Mouse (Mus musculus) heart, adult 9 months (tissue): ENCODE measurements around the gene Clstn1.
"Not testable (repeated sequence)": the region's sequence is repeated elsewhere in the genome, so short reads cannot be mapped to it uniquely, and the experiment has no call there.

ENCODE experiments used
- DNase-seq, 2 experiments: peaks; one replicate each; pipeline ENCODE4 v3.0.0; 2022; ENCODE audit warnings: low spot score in 2 of 2

Gene Clstn1

GRCm38 (mm10) chr4:149600130-149600529 is 13.9 kb downstream of the Clstn1 start:
- no peak for DNase-seq

GRCm38 (mm10) chr4:149601484-149601883 is 15.2 kb downstream of the Clstn1 start:
- DNase-seq = no peak

- no peak for DNase-seq
Observed at GRCm38 (mm10) chr4:149602236-149602635, 16.0 kb downstream of the Clstn1 start.

- DNase-seq = no peak
Observed at GRCm38 (mm10) chr4:149603860-149604259, 17.6 kb downstream of the Clstn1 start.

- DNase-seq = no peak
Observed at GRCm38 (mm10) chr4:149604518-149604917, 18.2 kb downstream of the Clstn1 start.

- DNase-seq = peak; percentile 39 to 61
Observed at GRCm38 (mm10) chr4:149606056-149606455, 19.8 kb downstream of the Clstn1 start.

GRCm38 (mm10) chr4:149606766-149607358 is 20.6 kb downstream of the Clstn1 start:
- no peak for DNase-seq

GRCm38 (mm10) chr4:149607591-149608308 is 21.5 kb downstream of the Clstn1 start:
- DNase-seq = peak in 1 of 2 experiments; percentile 33

- DNase-seq = no peak
Observed at GRCm38 (mm10) chr4:149608309-149608638, 22.0 kb downstream of the Clstn1 start.

- no peak for DNase-seq
Observed at GRCm38 (mm10) chr4:149609256-149610025, 23.2 kb downstream of the Clstn1 start.

- peak in 1 of 2 experiments; percentile 40 for DNase-seq
Observed at GRCm38 (mm10) chr4:149611376-149612044, 25.2 kb downstream of the Clstn1 start.

GRCm38 (mm10) chr4:149613497-149613896 is 27.2 kb downstream of the Clstn1 start:
- DNase-seq = not testable (repeated sequence)

- DNase-seq = no peak
Observed at GRCm38 (mm10) chr4:149614869-149615268, 28.6 kb downstream of the Clstn1 start.

- DNase-seq = not testable (repeated sequence)
Observed at GRCm38 (mm10) chr4:149616999-149617398, 30.7 kb downstream of the Clstn1 start.

- DNase-seq = no peak
Observed at GRCm38 (mm10) chr4:149619988-149620387, 33.7 kb downstream of the Clstn1 start.

GRCm38 (mm10) chr4:149621286-149621685 is 35.0 kb downstream of the Clstn1 start:
- no peak for DNase-seq

- DNase-seq = no peak
Observed at GRCm38 (mm10) chr4:149623711-149624110, 37.4 kb downstream of the Clstn1 start.

- DNase-seq = no peak
Observed at GRCm38 (mm10) chr4:149626809-149627208, 40.5 kb downstream of the Clstn1 start.

GRCm38 (mm10) chr4:149628372-149628771 is 42.1 kb downstream of the Clstn1 start:
- DNase-seq = no peak

- no peak for DNase-seq
Observed at GRCm38 (mm10) chr4:149628810-149629209, 42.5 kb downstream of the Clstn1 start.

GRCm38 (mm10) chr4:149632670-149633307 is 46.5 kb downstream of the Clstn1 start:
- DNase-seq = no peak

- DNase-seq = no peak
Observed at GRCm38 (mm10) chr4:149634157-149634556, 47.9 kb downstream of the Clstn1 start.
